Mouse (Mus musculus) small intestine, adult 2 months (tissue): ENCODE results near the gene Plk2.

ENCODE experiments used
- CTCF ChIP-seq: fragments of 200-500 bp; IDR thresholded peaks from 2 replicates; pipeline ENCODE4 v1.5.1; 2012; ENCODE audit warnings: low read depth, mild to moderate bottlenecking, control low read depth, inconsistent platforms, low read length, moderate library complexity, mixed read lengths; ENCODE audit not compliant: insufficient replicate concordance, insufficient read length; ENCODE audit errors: extremely low read depth
- POLR2A ChIP-seq: fragments of 200-500 bp; IDR thresholded peaks from 2 replicates; pipeline ENCODE4 v1.6.1; 2012; ENCODE audit warnings: low read depth, mild to moderate bottlenecking, control low read depth, inconsistent platforms, low read length, moderate library complexity

GRCm38 (mm10) chr13:110384514-110384913 lies 10.3 kb upstream of the Plk2 start:
- TF ChIP-seq POLR2A (no peak), CTCF (no peak)
